Mouse (Mus musculus) heart, embryonic 15.5 days (tissue): ENCODE data around the gene Ttc24. TPM values are rescaled to one million over a fixed set of nuclear protein-coding genes. Genes with fewer than 3 reads are reported as not detected.
A peak's percentile ranks its signal among the peaks of the same experiment; 100 is the strongest.

Source experiments
- ATAC-seq: fragments of 200-750 bp; cut with Nextera tagmentation; replicated peaks from 2 replicates; pipeline ENCODE4 v1.8.0; 2017; ENCODE audit warnings: low read depth, moderate TSS enrichment; ENCODE audit not compliant: insufficient number of reproducible peaks, insufficient read depth, low FRiP score
- H3K27ac ChIP-seq: fragments of 300-500 bp; sonication (generic); 2 replicates; pipeline ENCODE4 v1.5.1; 2015; ENCODE audit warnings: mild to moderate bottlenecking, inconsistent platforms
- H3K27me3 ChIP-seq: fragments of 300-500 bp; sonication (generic); 2 replicates; pipeline ENCODE4 v1.6.1; 2015; ENCODE audit warnings: inconsistent platforms
- H3K36me3 ChIP-seq: fragments of 300-500 bp; sonication (generic); 2 replicates; pipeline ENCODE4 v1.6.1; 2015; ENCODE audit warnings: mild to moderate bottlenecking, inconsistent platforms
- H3K4me1 ChIP-seq: fragments of 300-500 bp; sonication (generic); replicated peaks from 2 replicates; pipeline ENCODE4 v1.6.1; 2015; ENCODE audit warnings: inconsistent platforms
- H3K4me2 ChIP-seq: fragments of 300-500 bp; sonication (generic); 2 replicates; pipeline ENCODE4 v1.6.1; 2015; ENCODE audit warnings: inconsistent platforms, mild to moderate bottlenecking, moderate library complexity
- H3K4me3 ChIP-seq: fragments of 300-500 bp; sonication (generic); 2 replicates; pipeline ENCODE4 v1.5.1; 2015; ENCODE audit warnings: mild to moderate bottlenecking, inconsistent platforms
- H3K9ac ChIP-seq: fragments of 300-500 bp; sonication (generic); 2 replicates; pipeline ENCODE4 v1.6.1; 2015; ENCODE audit warnings: mild to moderate bottlenecking, inconsistent platforms
- H3K9me3 ChIP-seq: fragments of 300-500 bp; sonication (generic); replicated peaks from 2 replicates; pipeline ENCODE4 v1.6.1; 2016; ENCODE audit warnings: inconsistent platforms
- WGBS: fragments of 180-500 bp; shearing (Covaris S2); methylation state at CpG from one replicate; pipeline ENCODE4 v1.1.7; 2015; ENCODE audit warnings: mixed read lengths; 5-methylcytosine and 5-hydroxymethylcytosine counted together
- polyA plus RNA-seq: library from polyadenylated mRNA; unstranded; fragments of >200 nt; fragmentation: Nextera tagmentation; extraction: Ambion mirVana; gene quantifications from 2 replicates; pipeline ENCODE4 v1.2.1, GENCODE M21; 2015

Ttc24 gene
- polyA plus RNA-seq, 1 experiment from 2014 or later = not detected

- Histone ChIP-seq H3K36me3 (no peaks in the 10 kb centered on the region), H3K9me3 (no peaks in the 10 kb centered on the region), H3K4me1 (peaks cover 5% of the 10 kb centered on the region; the same call in 1 of the 2 replicates), H3K27ac (no peak overlapping the region), H3K27me3 (peaks cover 54% of the 10 kb centered on the region), H3K4me2 (no peak overlapping the region), H3K4me3 (no peak overlapping the region), H3K9ac (no peak overlapping the region)
- 50% methylated on average over 5 of the region's 5 CpGs for WGBS
- ATAC-seq = no peak
These were observed 44.6 kb downstream of the Ttc24 start for GRCm38 (mm10) chr3:88033506-88033905.

- no peak for ATAC-seq
- Histone ChIP-seq H3K27me3 (peaks cover 55% of the 10 kb centered on the region), H3K27ac (no peak overlapping the region), H3K4me2 (peak overlapping the region; percentile 17), H3K9me3 (no peaks in the 10 kb centered on the region), H3K9ac (no peak overlapping the region), H3K36me3 (no peaks in the 10 kb centered on the region), H3K4me1 (peaks cover 5% of the 10 kb centered on the region; the same call in 1 of the 2 replicates), H3K4me3 (no peak overlapping the region)
- WGBS = 16% methylated on average over 19 of the region's 19 CpGs
These were observed 47.3 kb downstream of the Ttc24 start for GRCm38 (mm10) chr3:88030608-88031395.

GRCm38 (mm10) chr3:88027434-88028186 lies 50.5 kb downstream of the Ttc24 start, which contains the start of gene Hapln2:
TSS of gene Hapln2 (minus strand) at chr3:88027583.
- H3K4me1 ChIP-seq = peaks cover 19% of the 10 kb centered on the region
- H3K9ac ChIP-seq = no peak within 1 kb of the TSS
- H3K4me3 ChIP-seq = no peak within 1 kb of the TSS
- WGBS = 48% methylated on average over 5 of the region's 5 CpGs
- peaks cover 75% of the 10 kb centered on the region for H3K27me3 ChIP-seq
- H3K27ac ChIP-seq = no peak within 1 kb of the TSS
- H3K4me2 ChIP-seq = no peak within 1 kb of the TSS
- no peaks in the 10 kb centered on the region for H3K9me3 ChIP-seq
- no peak for ATAC-seq
- no peaks in the 10 kb centered on the region for H3K36me3 ChIP-seq

- WGBS = 59% methylated on average over 7 of the region's 7 CpGs
- Histone ChIP-seq H3K27ac (no peak overlapping the region), H3K27me3 (peaks cover 75% of the 10 kb centered on the region), H3K9ac (no peak overlapping the region), H3K4me2 (no peak overlapping the region), H3K4me1 (peaks cover 22% of the 10 kb centered on the region), H3K4me3 (no peak overlapping the region), H3K9me3 (no peaks in the 10 kb centered on the region), H3K36me3 (no peaks in the 10 kb centered on the region)
- no peak for ATAC-seq
These were observed 51.3 kb downstream of the Ttc24 start for GRCm38 (mm10) chr3:88026823-88027222.

GRCm38 (mm10) chr3:88023192-88024074 lies 54.7 kb downstream of the Ttc24 start:
- peak overlapping the region; percentile 95 for H3K4me2 ChIP-seq
- H3K9ac ChIP-seq = peak overlapping the region; percentile 32; the same call in 1 of the 2 replicates
- H3K27ac ChIP-seq = no peak overlapping the region
- peak overlapping the region; percentile 57 for H3K4me3 ChIP-seq
- H3K27me3 ChIP-seq = peaks cover 80% of the 10 kb centered on the region
- WGBS = under 1% methylated on average over 81 of the region's 81 CpGs
- H3K9me3 ChIP-seq = no peaks in the 10 kb centered on the region
- peaks cover 17% of the 10 kb centered on the region for H3K4me1 ChIP-seq
- no peaks in the 10 kb centered on the region for H3K36me3 ChIP-seq
- ATAC-seq = no peak; the same call in none of the 2 replicates

- ATAC-seq = peak; percentile 89
- no peaks in the 10 kb centered on the region for H3K36me3 ChIP-seq
- WGBS = 1% methylated on average over 66 of the region's 66 CpGs
- H3K27me3 ChIP-seq = peaks cover 81% of the 10 kb centered on the region
- H3K4me2 ChIP-seq = peak overlapping the region; percentile 95
- peak overlapping the region; percentile 57 for H3K4me3 ChIP-seq
- no peak overlapping the region for H3K27ac ChIP-seq
- peaks cover 17% of the 10 kb centered on the region for H3K4me1 ChIP-seq
- H3K9me3 ChIP-seq = no peaks in the 10 kb centered on the region
- peak overlapping the region; percentile 32; the same call in 1 of the 2 replicates for H3K9ac ChIP-seq
These were observed 55.5 kb downstream of the Ttc24 start for GRCm38 (mm10) chr3:88022322-88023191.

Other genes starting within 250 kb of the Ttc24 start
- 0.37 and 3.8 TPM in 2 replicates for gene Sh2d2a, start 231.5 kb downstream of the Ttc24 start, polyA plus RNA-seq
- gene Prcc, start 192.7 kb downstream of the Ttc24 start, polyA plus RNA-seq = 11.3 and 12.7 TPM in 2 replicates
- gene Hdgf, start 172.0 kb downstream of the Ttc24 start, polyA plus RNA-seq = 134 and 161 TPM in 2 replicates
- gene Mrpl24, start 158.8 kb downstream of the Ttc24 start, polyA plus RNA-seq = 59.2 and 60.6 TPM in 2 replicates
- gene Isg20l2, start 148.0 kb downstream of the Ttc24 start, polyA plus RNA-seq = 23.9 and 33.3 TPM in 2 replicates
- 12.2 and 17.4 TPM in 2 replicates for gene Rrnad1, start 147.6 kb downstream of the Ttc24 start, polyA plus RNA-seq
- 4.1 and 20.1 TPM in 2 replicates for gene Crabp2, start 129.6 kb downstream of the Ttc24 start, polyA plus RNA-seq
- 14.8 and 16.1 TPM in 2 replicates for gene Nes, start 107.2 kb downstream of the Ttc24 start, polyA plus RNA-seq
- gene Bcan, start 78.1 kb downstream of the Ttc24 start, polyA plus RNA-seq = 0.24 and 0.34 TPM in 2 replicates
- 0.15 TPM in 1 of 2 replicates, not detected in the other for gene Hapln2, start 50.7 kb downstream of the Ttc24 start, polyA plus RNA-seq
- gene Gpatch4, start 35.2 kb downstream of the Ttc24 start, polyA plus RNA-seq = 15.4 and 20.6 TPM in 2 replicates
- 137 and 155 TPM in 2 replicates for gene Naxe, start 19.8 kb downstream of the Ttc24 start, polyA plus RNA-seq
- 21.1 and 25.1 TPM in 2 replicates for gene Iqgap3, start 3.7 kb upstream of the Ttc24 start, polyA plus RNA-seq
- gene Mef2d, start 64.1 kb upstream of the Ttc24 start, polyA plus RNA-seq = 35.4 and 43.2 TPM in 2 replicates
- 0.13 and 0.14 TPM in 2 replicates for gene Rhbg, start 176.4 kb upstream of the Ttc24 start, polyA plus RNA-seq
- gene Gm38392, start 208.9 kb upstream of the Ttc24 start, polyA plus RNA-seq = 0.20 TPM in 1 of 2 replicates, not detected in the other
- gene Tsacc, start 218.7 kb upstream of the Ttc24 start, polyA plus RNA-seq = 11.8 and 14.0 TPM in 2 replicates
- 322 and 382 TPM in 2 replicates for gene Cct3, start 218.8 kb upstream of the Ttc24 start, polyA plus RNA-seq
- 143 and 156 TPM in 2 replicates for gene Glmp, start 246.7 kb upstream of the Ttc24 start, polyA plus RNA-seq